ENCODE assay signal across 9 mouse cellular contexts in the genomic region with DNA sequence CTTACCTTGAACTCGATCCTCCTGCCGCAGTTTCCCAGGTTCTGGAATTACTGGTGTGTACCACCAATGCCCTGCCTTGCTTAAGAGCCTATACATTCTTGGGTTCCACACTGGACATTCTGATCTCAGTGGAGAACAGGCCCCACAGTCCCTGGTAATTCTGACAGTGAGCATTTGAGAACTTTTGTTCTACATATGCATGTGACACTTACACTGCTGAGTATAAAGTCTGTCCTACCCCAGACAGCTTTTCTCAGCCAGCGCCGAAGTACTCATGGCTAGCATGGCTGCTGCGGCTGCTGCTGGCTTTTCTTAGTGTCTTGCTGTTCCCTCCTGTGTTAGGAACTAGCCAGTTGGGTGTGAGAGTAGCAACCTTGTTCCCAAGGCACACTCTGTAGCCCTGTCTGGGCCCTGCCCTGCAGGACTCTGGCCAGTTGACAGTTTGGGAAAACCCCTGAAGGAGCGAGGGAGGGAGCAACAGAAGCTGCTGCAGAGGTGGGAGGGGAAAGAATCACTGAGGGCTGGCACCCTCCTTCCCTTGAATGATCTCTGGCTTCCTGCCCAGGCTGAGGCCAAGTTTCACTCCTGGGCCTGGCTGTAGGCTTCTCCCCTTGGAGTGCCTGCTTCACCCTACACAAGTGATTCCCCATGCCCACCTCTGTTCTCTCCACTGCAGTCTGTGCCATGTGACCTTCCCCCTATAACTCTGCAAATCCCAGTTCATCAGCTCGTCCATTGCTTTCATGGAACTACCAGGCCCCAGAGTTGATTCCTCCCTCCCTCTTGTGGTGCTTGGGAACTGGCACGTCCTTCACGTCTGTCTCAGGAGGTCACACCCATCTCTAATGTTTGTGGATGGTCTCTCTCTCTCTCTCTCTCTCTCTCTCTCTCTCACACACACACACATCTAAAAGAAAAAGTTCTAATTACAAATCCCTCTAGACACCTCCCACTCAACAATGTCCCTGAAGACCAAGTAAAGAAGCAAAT. TPM values are rescaled to one million over a fixed set of nuclear protein-coding genes. Genes with fewer than 3 reads are reported as not detected.
DNase-seq lines count a peak whose midpoint lies in the region; ATAC-seq and TF ChIP-seq lines count a peak whose summit lies in the region.
"Had no signal": no experiment of that assay in that cellular context is flagged by ENCODE, and none has a peak within 500 bp of the region (broad histone marks: within the 10 kb centered on the region; RNA-seq: fewer than 3 reads in every experiment).

No protein-coding gene starts in this region.

- no peak overlapping the region for H3K9ac ChIP-seq in forebrain, embryonic 12.5 days
- no peak overlapping the region for H3K9ac ChIP-seq in neural tube, embryonic 15.5 days (replicated peaks)

- H3K4me2 ChIP-seq in forebrain, embryonic 12.5 days, result no peak overlapping the region
- no peak overlapping the region for H3K4me2 ChIP-seq in neural tube, embryonic 15.5 days

- 72% methylated on average over 9 of the region's 9 CpGs for WGBS in forebrain, embryonic 10.5 days
- 79% methylated on average over 9 of the region's 9 CpGs for WGBS in forebrain, embryonic 12.5 days
- 63% methylated on average over 9 of the region's 9 CpGs for WGBS in limb, embryonic 10.5 days
- WGBS in neural tube, embryonic 15.5 days, result 66% methylated on average over 9 of the region's 9 CpGs

- peaks cover 45% of the 10 kb centered on the region for H3K4me1 ChIP-seq in forebrain, embryonic 10.5 days
- peaks cover 26% of the 10 kb centered on the region for H3K4me1 ChIP-seq in forebrain, embryonic 12.5 days
- H3K4me1 ChIP-seq in G1E (ENCODE audit: insufficient read depth, low read depth, low read length), result peaks cover 46% of the 10 kb centered on the region
- H3K4me1 ChIP-seq in limb, embryonic 10.5 days, result peaks cover 49% of the 10 kb centered on the region
- peaks cover 34% of the 10 kb centered on the region for H3K4me1 ChIP-seq in neural tube, embryonic 15.5 days

- intact Hi-C loops in gastrocnemius, adult 2 months (cut with DNase I), result loop anchor here (5.0 kb wide), 1 partner anchor 46 kb away; no protein-coding TSS in a partner anchor

- H3K27me3 ChIP-seq in forebrain, embryonic 10.5 days (ENCODE audit: poor library complexity, severe bottlenecking), result no peaks in the 10 kb centered on the region
- no peaks in the 10 kb centered on the region for H3K27me3 ChIP-seq in forebrain, embryonic 12.5 days
- H3K27me3 ChIP-seq in G1E (ENCODE audit: insufficient read depth, low read length), result peaks cover 38% of the 10 kb centered on the region
- no peaks in the 10 kb centered on the region for H3K27me3 ChIP-seq in limb, embryonic 10.5 days (ENCODE audit: low read depth, poor library complexity, severe bottlenecking)
- H3K27me3 ChIP-seq in neural tube, embryonic 15.5 days (replicated peaks), result no peaks in the 10 kb centered on the region

- DNase-seq in forebrain, embryonic 10.5 days (ENCODE audit: extremely low spot score, low spot score), result no peak
- DNase-seq in G1E (ENCODE audit: low spot score), result peak; percentile 58
- DNase-seq in gastrocnemius, adult 2 months, result peak; percentile 89
- DNase-seq in limb, embryonic 10.5 days (ENCODE audit: low spot score), result no peak
- peak; percentile 54 to 82 for DNase-seq in urinary bladder, postnatal 36 days (ENCODE audit: low spot score in 2 of 2)

- peak overlapping the region; percentile 56 for H3K27ac ChIP-seq in forebrain, embryonic 10.5 days
- H3K27ac ChIP-seq in forebrain, embryonic 12.5 days, result no peak overlapping the region
- peak overlapping the region; percentile 71 for H3K27ac ChIP-seq in gastrocnemius, adult 2 months
- peak overlapping the region; percentile 47 for H3K27ac ChIP-seq in limb, embryonic 10.5 days
- peak overlapping the region; percentile 48 for H3K27ac ChIP-seq in neural tube, embryonic 15.5 days (replicated peaks)

- no peak for ATAC-seq in forebrain, embryonic 12.5 days (ENCODE audit: low FRiP score)
- no peak for ATAC-seq in G1E (ENCODE audit: extremely low read depth, insufficient number of reproducible peaks, low FRiP score, poor library complexity, severe bottlenecking)
- ATAC-seq in hematopoietic stem cell, adult 5-6 weeks (replicated peaks in 1 of 2; ENCODE audit: insufficient read depth in 1 of 2, low FRiP score in 2 of 2, low TSS enrichment in 1 of 2, low read depth in 1 of 2, poor library complexity in 2 of 2, severe bottlenecking in 2 of 2), result peak; percentile 40 to 46; a peak in 3 of 4 replicates
- peak; percentile 39; the same call in 1 of the 2 replicates for ATAC-seq in neural tube, embryonic 15.5 days (ENCODE audit: low FRiP score)

- TF ChIP-seq CTCF in G1E (IDR thresholded peaks at IDR 0.05; ENCODE audit: low read depth, low read length), result no peak
- TF ChIP-seq CTCF in gastrocnemius, adult 2 months (IDR thresholded peaks at IDR 0.05), result 0 out of 2 replicates have a peak, but pooled peaks have one; percentile 1

- no peaks in the 10 kb centered on the region for H3K36me3 ChIP-seq in forebrain, embryonic 10.5 days (replicated peaks)
- no peaks in the 10 kb centered on the region for H3K36me3 ChIP-seq in forebrain, embryonic 12.5 days (replicated peaks)
- H3K36me3 ChIP-seq in G1E (replicated peaks), result no peaks in the 10 kb centered on the region
- no peaks in the 10 kb centered on the region for H3K36me3 ChIP-seq in limb, embryonic 10.5 days
- no peaks in the 10 kb centered on the region for H3K36me3 ChIP-seq in neural tube, embryonic 15.5 days

- no peak overlapping the region for H3K4me3 ChIP-seq in forebrain, embryonic 10.5 days
- no peak overlapping the region for H3K4me3 ChIP-seq in forebrain, embryonic 12.5 days (replicated peaks)
- H3K4me3 ChIP-seq in G1E (ENCODE audit: low read depth, low read length), result peak overlapping the region; percentile 42; the same call in 1 of the 2 replicates
- H3K4me3 ChIP-seq in gastrocnemius, adult 2 months, result peak overlapping the region; percentile 32
- H3K4me3 ChIP-seq in limb, embryonic 10.5 days, result no peak overlapping the region
- H3K4me3 ChIP-seq in neural tube, embryonic 15.5 days (replicated peaks), result no peak overlapping the region
- H3K4me3 ChIP-seq: erythroblast, embryonic 14.5 days had no signal

- no peaks in the 10 kb centered on the region for H3K9me3 ChIP-seq in forebrain, embryonic 10.5 days
- no peaks in the 10 kb centered on the region for H3K9me3 ChIP-seq in forebrain, embryonic 12.5 days
- H3K9me3 ChIP-seq in G1E (replicated peaks), result no peaks in the 10 kb centered on the region
- no peaks in the 10 kb centered on the region for H3K9me3 ChIP-seq in limb, embryonic 10.5 days (replicated peaks)
- H3K9me3 ChIP-seq in neural tube, embryonic 15.5 days (replicated peaks), result no peaks in the 10 kb centered on the region

RNA-seq across cellular contexts. Expression of a gene that starts 49.3 kb away (rescaled TPM):
- 34.3 and 36.1 TPM in 2 replicates for polyA plus RNA-seq in forebrain, embryonic 10.5 days (2016; fragmentation: Nextera tagmentation; extraction: Ambion mirVana)
- 36.4 and 39.6 TPM in 2 replicates for polyA plus RNA-seq in forebrain, embryonic 12.5 days (2016; fragmentation: Nextera tagmentation; extraction: Ambion mirVana)
- total RNA-seq in G1E (2014; fragmentation: Nextera tagmentation) (28.8 and 34.1 TPM in 2 replicates), G1E (2017) (14.1 and 15.1 TPM in 2 replicates)
- polyA plus RNA-seq in G1E (2012), result 8.9 and 11.0 TPM in 2 replicates
- 10 to 100 TPM; 26.3 to 66.2 TPM for total RNA-seq in gastrocnemius, adult 2 months (2021)
- total RNA-seq in hematopoietic stem cell, adult 5-6 weeks (2017), result 101 and 133 TPM in 2 replicates
- 38.0 and 56.9 TPM in 2 replicates for polyA plus RNA-seq in limb, embryonic 10.5 days (2016; fragmentation: Nextera tagmentation; extraction: Ambion mirVana)
- 60.2 and 92.7 TPM in 2 replicates for polyA plus RNA-seq in neural tube, embryonic 15.5 days (2015; fragmentation: Nextera tagmentation; extraction: Ambion mirVana)

RNA-seq across cellular contexts. Expression of a gene that starts 59.1 kb away (rescaled TPM):
- 501 and 503 TPM in 2 replicates for polyA plus RNA-seq in forebrain, embryonic 10.5 days (2016; fragmentation: Nextera tagmentation; extraction: Ambion mirVana)
- 425 and 437 TPM in 2 replicates for polyA plus RNA-seq in forebrain, embryonic 12.5 days (2016; fragmentation: Nextera tagmentation; extraction: Ambion mirVana)
- total RNA-seq in G1E (2014; fragmentation: Nextera tagmentation), result 174 and 191 TPM in 2 replicates
- total RNA-seq in G1E (2017), result 518 and 536 TPM in 2 replicates
- polyA plus RNA-seq in G1E (2012), result 26.6 and 37.1 TPM in 2 replicates
- 100 to 1,000 TPM; 165 to 168 TPM for total RNA-seq in gastrocnemius, adult 2 months (2021)
- 263 and 280 TPM in 2 replicates for total RNA-seq in hematopoietic stem cell, adult 5-6 weeks (2017)
- polyA plus RNA-seq in limb, embryonic 10.5 days (2016; fragmentation: Nextera tagmentation; extraction: Ambion mirVana), result 499 and 560 TPM in 2 replicates
- polyA plus RNA-seq in neural tube, embryonic 15.5 days (2015; fragmentation: Nextera tagmentation; extraction: Ambion mirVana), result 399 and 422 TPM in 2 replicates

Comparison
In these comparisons a context has a peak if more than half of its experiments do, and no peak if none do; other contexts are left out.
1. DNase-seq: peak in G1E (single experiment), gastrocnemius, adult 2 months (single experiment) and urinary bladder, postnatal 36 days (2 of 2); none in forebrain, embryonic 10.5 days (single experiment) and limb, embryonic 10.5 days (single experiment).
2. H3K4me3 ChIP-seq: peak in G1E (single experiment) and gastrocnemius, adult 2 months (single experiment); none in forebrain, embryonic 10.5 days (single experiment), forebrain, embryonic 12.5 days (single experiment), limb, embryonic 10.5 days (single experiment) and neural tube, embryonic 15.5 days (single experiment).
3. ATAC-seq: peak in hematopoietic stem cell, adult 5-6 weeks (2 of 2) and neural tube, embryonic 15.5 days (single experiment); none in forebrain, embryonic 12.5 days (single experiment) and G1E (single experiment).
4. RNA of a gene that starts 59.1 kb away (polyA plus RNA-seq): 501 to 503 TPM in forebrain, embryonic 10.5 days, 499 to 560 TPM in limb, embryonic 10.5 days, 425 to 437 TPM in forebrain, embryonic 12.5 days and 399 to 422 TPM in neural tube, embryonic 15.5 days; 26.6 to 37.1 TPM in G1E; every median in the first group is over 10 times any median in the second.